Mouse (Mus musculus) common myeloid progenitor, adult 5-6 weeks (primary cell): ENCODE data around the gene Ifi35. TPM values are rescaled to one million over a fixed set of nuclear protein-coding genes. Genes with fewer than 3 reads are reported as not detected.

ENCODE experiments used
- total RNA-seq: library from RNA; stranded (forward); fragments of 200-1000, 187-1606 nt; gene quantifications from 2 replicates; pipeline ENCODE4 v1.2.3, GENCODE M21; 2017

Ifi35 gene
- total RNA-seq, 1 experiment from 2014 or later = 33.1 TPM

Other genes with a start within 250 kb of the Ifi35 start
- gene Ezh1, start 221.9 kb upstream of the Ifi35 start, total RNA-seq = 15.3 and 22.8 TPM in 2 replicates
- 0.58 TPM in 1 of 2 replicates, not detected in the other for gene Ramp2, start 202.4 kb upstream of the Ifi35 start, total RNA-seq
- 51.5 and 61.9 TPM in 2 replicates for gene Vps25, start 194.7 kb upstream of the Ifi35 start, total RNA-seq
- not detected in 2 replicates for gene Wnk4, start 187.8 kb upstream of the Ifi35 start, total RNA-seq
- 1.5 and 5.4 TPM in 2 replicates for gene Cntd1, start 169.4 kb upstream of the Ifi35 start, total RNA-seq
- 34.3 and 43.1 TPM in 2 replicates for gene Coa3, start 169.3 kb upstream of the Ifi35 start, total RNA-seq
- 152 and 208 TPM in 2 replicates for gene Becn1, start 146.1 kb upstream of the Ifi35 start, total RNA-seq
- 112 and 153 TPM in 2 replicates for gene Psme3, start 132.2 kb upstream of the Ifi35 start, total RNA-seq
- 0.78 and 2.4 TPM in 2 replicates for gene Aoc2, start 123.3 kb upstream of the Ifi35 start, total RNA-seq
- under 0.01 and 0.29 TPM in 2 replicates for gene Aoc3, start 117.8 kb upstream of the Ifi35 start, total RNA-seq
- not detected in 2 replicates for gene G6pc, start 80.8 kb upstream of the Ifi35 start, total RNA-seq
- gene Aarsd1, start 30.8 kb upstream of the Ifi35 start, total RNA-seq = 51.6 and 69.0 TPM in 2 replicates
- gene Gm27029, start 23.6 kb upstream of the Ifi35 start, total RNA-seq = 1.1 and 17.0 TPM in 2 replicates
- gene Rundc1, start 23.3 kb upstream of the Ifi35 start, total RNA-seq = 3.1 and 5.4 TPM in 2 replicates
- gene Ptges3l, start 23.1 kb upstream of the Ifi35 start, total RNA-seq = not detected in 2 replicates
- 3,230 and 4,557 TPM in 2 replicates for gene Rpl27, start 6.1 kb upstream of the Ifi35 start, total RNA-seq
- 2.8 and 3.1 TPM in 2 replicates for gene Rnd2, start 16.6 kb downstream of the Ifi35 start, total RNA-seq
- gene Vat1, start 17.8 kb downstream of the Ifi35 start, total RNA-seq = 14.4 and 15.5 TPM in 2 replicates
- gene Brca1, start 103.5 kb downstream of the Ifi35 start, total RNA-seq = 43.0 and 49.1 TPM in 2 replicates
- gene Nbr1, start 103.7 kb downstream of the Ifi35 start, total RNA-seq = 47.1 and 61.9 TPM in 2 replicates
- gene Tmem106a, start 133.8 kb downstream of the Ifi35 start, total RNA-seq = 0.50 and 2.9 TPM in 2 replicates
- gene Gm11634, start 150.8 kb downstream of the Ifi35 start, total RNA-seq = not detected in 2 replicates
- 11.0 and 14.9 TPM in 2 replicates for gene Rdm1, start 178.8 kb downstream of the Ifi35 start, total RNA-seq
- gene Arl4d, start 217.1 kb downstream of the Ifi35 start, total RNA-seq = 0.53 and 1.5 TPM in 2 replicates